Mouse (Mus musculus) heart, embryonic 12.5 days (tissue): Measurements from ENCODE around the gene Fgfr1op. TPM values are rescaled to one million over a fixed set of nuclear protein-coding genes. Genes with fewer than 3 reads are reported as not detected.

Experiments
- ATAC-seq: fragments of 200-750 bp; cut with Nextera tagmentation; 2 replicates; pipeline ENCODE4 v1.8.0; 2017; ENCODE audit warnings: moderate TSS enrichment, moderate library complexity; ENCODE audit not compliant: insufficient number of reproducible peaks, low FRiP score
- H3K27ac ChIP-seq: fragments of 300-500 bp; sonication (generic); 2 replicates; pipeline ENCODE4 v1.5.1; 2016; ENCODE audit warnings: mild to moderate bottlenecking, moderate library complexity; ENCODE audit not compliant: poor library complexity, severe bottlenecking
- H3K27me3 ChIP-seq: fragments of 300-500 bp; sonication (generic); replicated peaks from 2 replicates; pipeline ENCODE4 v1.6.1; 2016; ENCODE audit warnings: mild to moderate bottlenecking, moderate library complexity
- H3K36me3 ChIP-seq: fragments of 300-500 bp; sonication (generic); 2 replicates; pipeline ENCODE4 v1.6.1; 2016; ENCODE audit warnings: mild to moderate bottlenecking, moderate library complexity
- H3K4me1 ChIP-seq: fragments of 300-500 bp; sonication (generic); replicated peaks from 2 replicates; pipeline ENCODE4 v1.6.1; 2016; ENCODE audit warnings: mild to moderate bottlenecking
- H3K4me2 ChIP-seq: fragments of 300-500 bp; sonication (generic); 2 replicates; pipeline ENCODE4 v1.6.1; 2016; ENCODE audit warnings: mild to moderate bottlenecking, moderate library complexity
- H3K4me3 ChIP-seq: fragments of 300-500 bp; sonication (generic); 2 replicates; pipeline ENCODE4 v1.5.1; 2016; ENCODE audit warnings: mild to moderate bottlenecking
- H3K9ac ChIP-seq: fragments of 300-500 bp; sonication (generic); 2 replicates; pipeline ENCODE4 v1.6.1; 2016; ENCODE audit warnings: mild to moderate bottlenecking, moderate library complexity
- H3K9me3 ChIP-seq: fragments of 300-500 bp; sonication (generic); replicated peaks from 2 replicates; pipeline ENCODE4 v1.6.1; 2016; ENCODE audit warnings: mild to moderate bottlenecking, moderate library complexity
- WGBS: fragments of 180-500 bp; shearing (Covaris S2); methylation state at CpG from one replicate; pipeline ENCODE4 v1.1.7; 2016; 5-methylcytosine and 5-hydroxymethylcytosine counted together
- polyA plus RNA-seq: library from polyadenylated mRNA; unstranded; fragments of >200 nt; fragmentation: Nextera tagmentation; extraction: Ambion mirVana; gene quantifications from 2 replicates; pipeline ENCODE4 v1.2.1, GENCODE M21; 2016

Gene Fgfr1op
- polyA plus RNA-seq, 1 experiment from 2014 or later: 23.1 TPM

- Histone ChIP-seq H3K9me3 (no peaks in the 10 kb centered on the region), H3K27ac (no peak overlapping the region), H3K27me3 (no peaks in the 10 kb centered on the region), H3K4me1 (no peaks in the 10 kb centered on the region), H3K4me3 (no peak overlapping the region), H3K36me3 (peaks cover 44% of the 10 kb centered on the region), H3K4me2 (no peak overlapping the region), H3K9ac (no peak overlapping the region)
- ATAC-seq: no peak
- WGBS: 81% methylated on average over 7 of the region's 7 CpGs
Observed at GRCm38 (mm10) chr17:8170331-8170730, 5.0 kb downstream of the Fgfr1op start.

GRCm38 (mm10) chr17:8171081-8171480 lies 5.8 kb downstream of the Fgfr1op start:
- peaks cover 52% of the 10 kb centered on the region for H3K36me3 ChIP-seq

GRCm38 (mm10) chr17:8177090-8177489 lies 11.8 kb downstream of the Fgfr1op start:
- no peak overlapping the region for H3K9ac ChIP-seq
- H3K4me3 ChIP-seq: no peak overlapping the region
- H3K27me3 ChIP-seq: no peaks in the 10 kb centered on the region
- H3K4me1 ChIP-seq: no peaks in the 10 kb centered on the region
- peaks cover 64% of the 10 kb centered on the region for H3K36me3 ChIP-seq
- H3K4me2 ChIP-seq: no peak overlapping the region
- WGBS: 90% methylated on average over 5 of the region's 5 CpGs
- ATAC-seq: no peak
- H3K27ac ChIP-seq: no peak overlapping the region
- H3K9me3 ChIP-seq: no peaks in the 10 kb centered on the region

More at GRCm38 (mm10) chr17:8171081-8171480, 5.8 kb downstream of the Fgfr1op start:
- Histone ChIP-seq H3K4me2 (no peak overlapping the region), H3K4me1 (no peaks in the 10 kb centered on the region), H3K27me3 (no peaks in the 10 kb centered on the region), H3K4me3 (no peak overlapping the region), H3K9ac (no peak overlapping the region), H3K27ac (no peak overlapping the region), H3K9me3 (no peaks in the 10 kb centered on the region)
- ATAC-seq: no peak
- WGBS: 69% methylated on average over 4 of the region's 4 CpGs

- H3K4me1 ChIP-seq: peaks cover 20% of the 10 kb centered on the region
- no peak overlapping the region for H3K4me3 ChIP-seq
- H3K27me3 ChIP-seq: no peaks in the 10 kb centered on the region
- WGBS: 62% methylated on average over 5 of the region's 5 CpGs
- no peak overlapping the region for H3K4me2 ChIP-seq
- no peaks in the 10 kb centered on the region for H3K9me3 ChIP-seq
- no peak overlapping the region for H3K9ac ChIP-seq
- ATAC-seq: no peak
- H3K36me3 ChIP-seq: peaks cover 58% of the 10 kb centered on the region
- H3K27ac ChIP-seq: peak overlapping the region; percentile 53
Observed at GRCm38 (mm10) chr17:8183815-8184214, 18.5 kb downstream of the Fgfr1op start.

GRCm38 (mm10) chr17:8184217-8184616 lies 18.9 kb downstream of the Fgfr1op start:
- Histone ChIP-seq H3K27me3 (no peaks in the 10 kb centered on the region), H3K9ac (peak overlapping the region; percentile 20; the same call in 1 of the 2 replicates), H3K4me1 (peaks cover 20% of the 10 kb centered on the region), H3K4me2 (no peak overlapping the region), H3K4me3 (no peak overlapping the region), H3K36me3 (peaks cover 57% of the 10 kb centered on the region), H3K9me3 (no peaks in the 10 kb centered on the region), H3K27ac (peak overlapping the region; percentile 53)
- 49% methylated on average over 7 of the region's 7 CpGs for WGBS
- no peak for ATAC-seq

GRCm38 (mm10) chr17:8193678-8194077 lies 28.4 kb downstream of the Fgfr1op start:
- WGBS: 60% methylated on average over 8 of the region's 8 CpGs
- H3K9ac ChIP-seq: no peak overlapping the region
- H3K27ac ChIP-seq: peak overlapping the region; percentile 26
- H3K36me3 ChIP-seq: peaks cover 47% of the 10 kb centered on the region
- H3K27me3 ChIP-seq: no peaks in the 10 kb centered on the region
- no peak overlapping the region for H3K4me2 ChIP-seq
- no peaks in the 10 kb centered on the region for H3K9me3 ChIP-seq
- H3K4me1 ChIP-seq: peaks cover 7% of the 10 kb centered on the region
- no peak for ATAC-seq
- no peak overlapping the region for H3K4me3 ChIP-seq

GRCm38 (mm10) chr17:8195685-8196376 lies 30.5 kb downstream of the Fgfr1op start:
- H3K4me1 ChIP-seq: no peaks in the 10 kb centered on the region; the same call in 1 of the 2 replicates
- H3K4me3 ChIP-seq: no peak overlapping the region
- no peaks in the 10 kb centered on the region for H3K27me3 ChIP-seq
- H3K4me2 ChIP-seq: no peak overlapping the region
- no peak overlapping the region for H3K9ac ChIP-seq
- 77% methylated on average over 8 of the region's 8 CpGs for WGBS
- ATAC-seq: no peak
- H3K9me3 ChIP-seq: no peaks in the 10 kb centered on the region
- peaks cover 34% of the 10 kb centered on the region for H3K36me3 ChIP-seq
- H3K27ac ChIP-seq: no peak overlapping the region

GRCm38 (mm10) chr17:8197652-8198051 lies 32.4 kb downstream of the Fgfr1op start:
- no peak overlapping the region for H3K9ac ChIP-seq
- no peak overlapping the region for H3K27ac ChIP-seq
- no peaks in the 10 kb centered on the region for H3K27me3 ChIP-seq
- H3K4me3 ChIP-seq: no peak overlapping the region
- H3K9me3 ChIP-seq: no peaks in the 10 kb centered on the region
- no peak for ATAC-seq
- no peak overlapping the region for H3K4me2 ChIP-seq
- peaks cover 25% of the 10 kb centered on the region for H3K36me3 ChIP-seq
- no peaks in the 10 kb centered on the region; the same call in 1 of the 2 replicates for H3K4me1 ChIP-seq
- 69% methylated on average over 3 of the region's 3 CpGs for WGBS

GRCm38 (mm10) chr17:8199067-8199935 lies 34.0 kb downstream of the Fgfr1op start:
- 83% methylated on average over 11 of the region's 11 CpGs for WGBS
- no peak overlapping the region for H3K9ac ChIP-seq

GRCm38 (mm10) chr17:8199936-8200330 lies 34.6 kb downstream of the Fgfr1op start:
- H3K4me2 ChIP-seq: no peak overlapping the region
- WGBS: 80% methylated on average over 1 of the region's 1 CpGs
- no peaks in the 10 kb centered on the region for H3K4me1 ChIP-seq
- no peak overlapping the region for H3K27ac ChIP-seq
- H3K4me3 ChIP-seq: no peak overlapping the region
- no peak overlapping the region for H3K9ac ChIP-seq
- no peak for ATAC-seq
- H3K27me3 ChIP-seq: no peaks in the 10 kb centered on the region
- H3K9me3 ChIP-seq: no peaks in the 10 kb centered on the region
- peaks cover 16% of the 10 kb centered on the region for H3K36me3 ChIP-seq

More at GRCm38 (mm10) chr17:8199067-8199935, 34.0 kb downstream of the Fgfr1op start:
- peaks cover 21% of the 10 kb centered on the region for H3K36me3 ChIP-seq
- H3K4me2 ChIP-seq: no peak overlapping the region
- no peak overlapping the region for H3K4me3 ChIP-seq
- no peaks in the 10 kb centered on the region for H3K9me3 ChIP-seq
- no peak overlapping the region for H3K27ac ChIP-seq
- no peaks in the 10 kb centered on the region; the same call in 1 of the 2 replicates for H3K4me1 ChIP-seq
- ATAC-seq: no peak
- no peaks in the 10 kb centered on the region for H3K27me3 ChIP-seq

- Histone ChIP-seq H3K4me2 (no peak overlapping the region), H3K9me3 (no peaks in the 10 kb centered on the region), H3K36me3 (no peaks in the 10 kb centered on the region), H3K4me3 (no peak overlapping the region), H3K4me1 (no peaks in the 10 kb centered on the region), H3K27ac (no peak overlapping the region), H3K27me3 (0 out of 2 replicates have a peak, but pooled peaks cover 4% of the 10 kb centered on the region), H3K9ac (no peak overlapping the region)
- 54% methylated on average over 1 of the region's 1 CpGs for WGBS
- no peak for ATAC-seq
Observed at GRCm38 (mm10) chr17:8203487-8203886, 38.2 kb downstream of the Fgfr1op start.
